Mouse (Mus musculus) heart, adult 9 months (tissue): ENCODE results near the gene Dhh.

Experiments used
- DNase-seq, 2 experiments: peaks; one replicate each; pipeline ENCODE4 v3.0.0; 2022; ENCODE audit warnings: low spot score in 2 of 2

The Dhh gene

DNA sequence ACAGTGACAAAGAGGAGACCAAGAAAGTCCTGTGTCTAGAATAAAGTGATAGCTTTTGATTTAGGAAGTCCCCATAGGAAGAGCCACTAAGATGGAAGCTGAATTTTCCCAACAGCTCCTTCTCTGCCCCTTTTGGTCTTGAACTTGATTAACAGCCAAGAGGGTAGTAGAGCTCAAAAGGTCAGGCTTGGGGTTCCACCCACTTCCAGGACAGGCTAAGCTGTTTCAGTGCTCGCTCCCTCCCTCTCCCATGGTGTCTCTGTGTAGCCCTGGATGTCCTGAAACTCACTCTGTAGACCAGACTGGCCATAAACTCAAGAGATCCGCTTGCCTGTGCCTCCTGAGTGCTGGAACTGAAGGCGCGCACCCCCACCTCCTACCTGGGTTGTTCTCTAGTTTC is 17.7 kb upstream of the Dhh start:
- no peak for DNase-seq

DNA sequence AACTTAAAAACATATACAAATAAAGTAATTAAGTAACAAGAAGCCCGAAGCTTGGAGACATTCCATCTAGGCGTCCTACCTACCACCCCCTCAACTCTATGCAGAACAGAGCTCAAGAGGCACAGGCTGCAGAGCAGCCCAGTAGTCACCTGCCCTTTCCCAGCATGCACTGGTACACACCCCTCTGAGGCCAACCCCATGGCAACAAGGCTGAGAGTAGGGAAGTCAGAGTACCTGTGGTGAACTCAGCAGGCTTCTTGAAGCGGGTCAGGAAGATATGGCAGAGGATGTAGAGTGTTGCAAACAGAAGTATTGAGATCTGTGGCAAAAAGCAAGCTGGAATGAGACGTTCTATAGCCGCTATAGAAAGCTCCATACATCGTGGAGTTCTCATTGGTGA is 16.6 kb upstream of the Dhh start:
- no peak for DNase-seq

DNA sequence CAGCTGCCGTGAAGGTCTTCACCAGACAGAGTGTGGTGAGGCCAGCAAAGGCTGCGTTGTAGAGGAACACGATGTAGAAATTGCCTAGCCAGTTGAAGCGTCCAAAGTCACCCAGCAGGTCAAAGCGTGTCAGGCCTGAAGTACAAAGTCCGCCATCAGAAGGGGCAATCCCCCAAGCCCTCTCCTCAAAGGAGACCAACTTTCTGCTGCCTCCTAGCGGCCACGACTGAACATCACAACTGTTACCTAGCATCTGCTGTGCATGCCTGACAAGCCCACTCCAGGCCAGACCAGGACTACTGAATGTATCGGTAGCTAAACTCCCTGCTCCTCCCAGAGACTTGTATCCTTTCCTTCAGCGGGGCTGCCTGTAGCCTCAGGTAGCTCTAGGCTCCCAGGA is 6.4 kb upstream of the Dhh start:
- DNase-seq, result no peak

DNA sequence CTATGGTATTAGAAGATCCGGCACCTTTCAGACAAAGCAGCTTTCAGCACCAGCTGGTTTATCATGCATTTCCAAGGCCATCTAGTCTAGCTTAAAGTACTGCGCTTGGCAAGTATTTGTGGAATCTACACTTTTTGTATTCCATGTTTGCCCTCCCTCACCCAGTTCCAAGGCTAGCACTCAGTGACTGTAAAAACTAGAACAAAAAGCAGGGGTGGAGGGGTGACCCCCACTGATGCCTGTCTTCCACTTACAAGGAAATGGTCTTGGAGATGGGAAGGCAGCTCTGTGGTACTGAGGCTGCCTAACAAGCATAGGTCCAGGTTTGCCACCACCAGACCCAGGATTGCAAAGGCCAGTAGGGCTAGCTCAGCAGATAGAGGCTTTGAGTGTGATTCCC is 4.3 kb upstream of the Dhh start:
- DNase-seq, result no peak

DNA sequence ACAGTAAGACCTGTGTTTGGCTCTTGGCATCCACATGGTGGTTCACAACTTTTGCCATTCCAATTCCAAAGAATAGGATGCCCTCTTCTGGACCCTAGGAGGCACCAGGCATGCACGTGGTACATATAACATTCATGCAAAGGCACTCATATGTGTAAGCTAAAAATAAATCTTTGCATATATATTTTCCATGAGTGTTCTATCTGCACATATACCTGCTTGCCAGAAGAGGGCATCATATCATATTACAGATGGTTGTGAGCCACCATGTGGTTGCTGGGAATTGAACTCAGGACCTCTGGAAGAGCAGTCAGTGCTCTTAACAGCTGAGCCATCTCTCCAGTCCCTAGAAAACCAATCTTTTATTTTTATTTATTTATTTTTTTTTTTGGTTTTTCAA is 3.2 kb upstream of the Dhh start:
- DNase-seq, result no peak

DNA sequence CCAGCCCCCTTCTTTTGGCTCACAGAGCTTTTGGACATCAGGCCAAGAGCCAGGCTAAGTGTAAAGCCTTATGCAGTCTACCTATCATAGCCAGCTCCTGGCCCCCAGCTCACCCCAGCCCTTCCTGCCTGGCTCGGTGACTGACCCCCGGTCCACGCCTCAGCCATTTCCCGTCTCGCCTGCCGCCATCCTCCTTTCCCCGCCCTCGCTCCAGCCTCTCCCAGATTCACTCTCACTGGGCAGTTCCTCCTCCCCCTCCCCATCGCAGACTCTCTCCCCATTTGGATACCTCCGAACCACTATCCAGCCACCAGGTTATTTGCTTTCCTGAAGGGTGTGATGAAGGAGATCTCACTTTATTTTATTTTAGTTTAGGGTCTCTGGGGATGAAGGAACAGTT is 845 bp downstream of the Dhh start:
- peak; percentile 38 to 58 for DNase-seq

DNA sequence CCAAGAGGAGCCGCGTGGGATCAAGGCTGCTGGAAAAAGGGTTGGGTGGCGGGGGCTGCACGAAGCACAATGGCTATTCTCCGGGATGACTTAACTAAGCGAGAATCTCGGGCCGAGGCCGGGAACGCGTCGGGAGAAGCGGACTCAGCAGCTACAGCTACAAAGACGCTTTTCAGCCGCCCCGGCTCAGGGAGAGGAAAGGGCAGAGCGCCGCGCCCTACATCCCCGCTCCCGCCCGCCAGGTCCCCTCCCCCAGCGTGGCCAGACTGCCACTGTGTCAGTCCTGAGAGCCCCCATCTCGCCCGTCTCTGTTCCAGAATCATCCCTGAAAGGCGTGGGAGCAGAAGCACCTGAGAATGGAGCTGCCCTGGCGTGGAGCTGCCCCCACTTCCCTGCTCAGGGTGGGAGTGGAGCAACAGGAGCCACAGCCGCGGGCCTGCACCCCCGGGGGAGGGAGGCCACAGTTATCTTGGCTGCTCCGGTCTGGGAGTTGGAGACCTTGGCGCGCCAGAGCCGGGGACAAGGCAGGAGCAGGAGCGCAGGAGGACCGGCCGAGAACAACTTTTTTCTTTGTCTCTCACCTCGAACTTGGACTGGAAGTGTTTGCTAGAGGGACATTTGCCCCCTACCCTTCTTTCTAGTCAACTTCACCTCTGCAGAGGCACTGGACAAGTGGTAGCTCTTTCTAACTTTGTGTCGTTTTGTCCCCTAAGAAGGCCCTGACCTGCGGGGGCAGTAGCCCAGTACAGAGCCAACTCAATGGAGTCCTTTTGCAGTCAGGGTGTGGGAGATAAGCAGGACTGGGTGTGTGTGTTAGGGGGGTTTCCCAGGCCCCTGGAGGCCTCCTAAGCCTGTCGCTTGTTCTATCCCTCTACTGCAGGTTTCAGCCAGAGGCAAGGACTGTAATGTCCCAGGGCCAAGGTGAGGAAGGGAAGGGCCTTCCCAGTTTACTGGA is 2.4 kb downstream of the Dhh start:
- DNase-seq, result peak in 1 of 2 experiments; percentile 31

DNA sequence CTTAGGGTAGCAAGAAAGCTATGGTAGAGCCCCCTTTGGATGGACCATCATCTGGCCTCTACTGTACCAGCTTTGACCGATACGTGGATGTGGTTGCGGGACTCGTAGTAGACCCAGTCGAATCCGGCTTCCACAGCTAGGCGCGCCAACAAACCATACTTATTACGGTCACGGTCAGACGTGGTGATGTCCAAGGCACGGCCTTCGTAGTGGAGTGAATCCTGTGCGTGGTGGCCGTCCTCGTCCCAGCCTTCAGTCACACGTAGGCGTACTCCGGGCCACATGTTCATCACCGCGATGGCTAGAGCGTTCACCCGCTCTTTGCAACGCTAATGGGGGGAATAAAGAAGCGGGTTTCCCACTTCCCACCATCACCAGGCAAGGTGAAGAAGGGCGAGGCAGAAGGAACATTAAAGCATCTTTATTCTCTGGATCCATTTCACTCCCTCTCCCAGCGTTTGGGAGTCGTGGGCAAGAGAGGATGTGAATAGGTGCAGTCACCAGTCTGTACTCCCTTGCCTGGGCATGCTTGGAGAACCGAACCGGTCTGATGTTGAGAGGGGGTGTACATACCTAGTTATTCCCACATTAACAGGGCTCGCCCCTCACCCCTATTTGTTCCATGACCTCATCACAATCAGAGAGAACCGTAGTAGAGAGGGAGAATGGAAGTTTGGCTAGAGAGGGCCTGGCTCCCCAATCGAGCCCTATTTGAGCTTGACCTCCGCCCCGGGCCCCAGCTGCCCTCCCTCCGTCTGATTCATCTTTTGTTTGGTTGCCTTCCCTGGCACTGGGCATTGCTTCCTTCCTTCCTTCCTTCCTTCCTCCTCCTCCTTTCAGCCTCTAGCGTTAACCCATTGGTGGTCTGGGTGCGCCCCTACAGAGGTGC is 3.4 kb downstream of the Dhh start:
- peak in 1 of 2 experiments; percentile 29 for DNase-seq

DNA sequence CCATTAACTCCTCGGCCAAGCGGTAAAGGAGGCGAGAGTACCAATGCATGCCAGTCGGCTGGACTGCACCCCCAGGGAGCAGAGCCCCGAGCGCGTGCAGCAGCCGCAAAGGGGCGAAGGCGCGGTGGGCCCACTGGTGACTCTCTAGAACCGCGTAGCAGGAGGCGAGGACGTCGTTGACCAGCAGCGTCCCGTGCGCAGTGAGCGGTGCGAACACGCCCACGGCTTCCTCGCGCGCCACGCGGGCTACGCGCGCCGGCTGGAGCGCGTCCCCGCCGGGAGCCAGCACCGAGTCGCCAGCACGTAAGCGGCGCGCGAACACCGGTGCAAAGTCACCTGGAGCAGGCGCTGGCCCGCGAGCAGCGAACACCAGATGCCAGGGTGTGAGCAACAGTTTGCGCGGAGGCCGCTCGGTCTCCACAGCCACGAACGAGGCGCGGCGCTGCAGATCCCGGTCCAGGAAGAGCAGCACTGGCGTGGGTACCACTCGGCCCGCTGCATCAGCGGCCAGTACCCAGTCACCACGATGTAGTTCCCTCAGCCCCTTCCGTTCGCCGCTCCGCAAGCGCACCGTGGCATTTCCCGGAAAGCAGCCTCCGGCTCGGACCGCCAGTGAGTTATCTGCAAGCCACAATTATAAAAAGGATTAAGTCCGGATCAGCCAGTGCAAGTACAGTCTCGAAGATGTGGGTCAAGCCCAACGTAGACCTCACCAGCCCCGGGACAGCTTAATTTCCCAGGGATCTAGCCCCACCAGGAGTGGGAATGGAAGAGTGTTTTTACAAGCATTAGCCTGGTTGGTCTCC is 4.2 kb downstream of the Dhh start, which contains the start of gene Rhebl1:
Rhebl1 (minus strand) TSS at position 601 of the 806 bp plus-strand sequence.
- DNase-seq, result no peak

DNA sequence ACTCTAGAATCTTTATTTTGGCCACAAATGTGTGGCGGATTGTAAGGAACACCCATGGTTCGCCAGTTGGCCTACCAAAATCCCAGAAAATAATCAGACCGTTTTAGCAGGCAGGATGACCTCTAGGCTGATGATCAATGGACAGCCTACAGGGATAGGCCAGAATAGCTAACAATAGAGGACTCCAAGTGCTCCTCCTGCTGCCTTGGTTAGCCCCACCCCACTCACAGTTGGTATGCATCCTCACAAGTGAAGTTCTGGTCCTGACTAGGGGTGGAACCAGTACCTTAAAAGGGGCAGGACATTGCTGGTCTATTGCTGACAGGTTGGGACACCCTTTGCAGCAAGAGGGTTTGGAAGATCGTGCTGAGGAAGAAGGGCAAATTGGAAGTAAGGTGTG is 5.3 kb downstream of the Dhh start:
- DNase-seq, result no peak

DNA sequence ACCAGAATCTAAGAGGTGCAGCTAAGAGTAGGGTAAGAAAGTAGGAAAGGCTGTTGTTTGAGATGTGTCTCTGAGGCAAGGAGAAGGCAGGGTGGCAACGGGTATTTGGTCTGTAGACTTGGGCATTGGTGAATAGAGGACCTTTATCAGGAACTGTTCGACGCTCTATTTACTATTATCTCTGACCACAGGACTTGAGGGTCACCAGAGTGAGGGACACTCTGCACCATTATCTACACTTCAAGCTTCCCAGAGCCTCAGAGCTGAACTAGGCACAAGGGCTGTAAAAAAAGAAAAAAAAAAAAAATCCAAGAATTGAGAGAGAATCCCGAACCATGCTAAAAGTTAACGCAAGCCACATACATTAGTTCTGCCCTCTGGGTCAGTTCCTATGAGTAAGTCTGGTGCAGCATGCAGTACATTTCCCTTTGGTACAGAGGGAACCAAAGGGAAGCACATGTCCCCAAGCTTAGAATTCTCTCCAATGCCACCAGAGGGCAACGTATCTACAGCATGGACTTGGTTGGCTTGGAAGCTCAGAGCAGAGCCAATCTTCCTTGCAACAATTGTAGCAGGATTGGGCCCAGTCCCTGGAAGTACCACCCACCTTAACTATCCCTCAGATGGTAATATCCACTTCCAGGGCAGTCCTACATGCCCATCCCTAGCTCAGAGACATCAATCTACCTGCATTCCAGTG is 6.3 kb downstream of the Dhh start:
- peak; percentile 67 to 70 for DNase-seq

DNA sequence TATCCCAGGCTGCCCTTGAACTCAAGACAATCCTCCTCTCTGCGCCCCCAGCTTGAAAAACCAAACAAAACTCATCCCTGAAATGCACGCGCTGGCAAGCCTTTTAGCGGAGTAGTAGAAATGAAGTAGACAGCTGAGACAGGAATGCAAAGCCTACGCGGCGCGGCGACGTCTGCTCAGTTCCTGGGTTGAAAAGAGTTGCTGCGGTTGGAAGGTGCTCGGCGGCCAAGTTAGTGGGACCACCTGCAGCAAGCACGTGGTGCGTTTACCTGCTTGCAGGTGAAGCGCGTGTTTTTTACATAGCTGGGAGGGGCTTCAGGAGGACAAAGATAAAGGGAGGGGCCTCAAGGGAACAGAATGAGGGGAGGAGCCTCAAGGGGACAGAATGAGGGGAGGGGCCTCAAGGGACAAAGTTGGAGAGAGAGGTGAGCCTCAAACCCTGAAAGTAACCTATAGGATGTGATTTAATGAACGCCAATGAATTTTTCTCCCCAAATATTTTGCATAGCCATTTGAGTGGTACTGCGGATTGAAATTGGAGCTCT is 7.1 kb downstream of the Dhh start:
- DNase-seq, result no peak

DNA sequence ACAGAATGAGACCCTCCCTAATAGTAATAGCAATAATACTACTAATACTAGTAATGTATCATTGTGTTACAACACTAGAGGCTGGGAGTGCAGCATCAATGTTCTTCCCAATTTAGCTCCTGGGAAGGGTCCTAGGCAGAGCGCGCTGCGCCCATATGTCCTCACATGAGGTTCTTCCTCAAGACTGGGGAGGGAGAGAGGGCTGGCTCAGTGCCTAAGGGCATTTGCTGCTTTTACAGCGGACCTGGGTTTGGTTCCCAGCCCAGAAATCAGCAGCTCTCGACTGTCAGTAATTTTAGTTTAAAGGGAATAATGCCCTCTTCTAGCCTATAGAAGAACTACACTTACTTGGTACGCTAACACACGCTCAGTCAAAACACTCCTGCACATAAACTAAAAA is 10.8 kb downstream of the Dhh start:
- DNase-seq, result no peak

DNA sequence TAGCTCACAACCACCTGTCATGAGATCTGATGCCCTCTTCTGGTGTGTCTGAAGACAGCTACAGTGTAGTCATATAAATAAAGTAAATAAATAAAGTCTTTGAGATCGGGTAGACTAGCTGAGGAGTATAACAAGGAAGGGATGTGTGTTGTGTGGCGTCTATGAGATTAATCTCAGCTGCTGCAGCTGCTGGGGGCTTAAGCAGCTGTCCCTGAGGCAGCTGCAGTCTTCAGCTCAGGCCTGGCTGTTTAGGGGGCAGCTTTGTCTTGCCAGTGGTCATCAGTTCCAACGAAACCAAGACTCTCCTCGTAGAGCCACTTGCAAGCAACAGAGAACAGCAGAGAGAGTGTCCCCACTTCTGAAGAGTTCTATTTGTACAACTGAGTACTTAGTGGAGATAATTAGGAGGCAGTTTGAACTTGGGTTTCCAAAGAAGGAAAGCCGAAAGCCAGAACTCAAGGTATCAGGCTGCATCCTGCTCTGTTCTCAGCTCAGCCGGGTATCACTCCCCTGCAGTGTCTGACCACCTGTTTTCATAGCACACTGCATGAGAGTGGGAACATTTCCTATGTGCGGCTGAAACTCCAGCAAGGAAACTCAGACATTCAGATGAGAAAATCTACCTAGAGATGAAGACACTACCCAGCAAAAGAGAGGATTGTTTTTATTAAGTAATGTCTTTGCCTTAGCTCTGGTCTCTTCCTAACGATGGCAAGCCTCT is 11.5 kb downstream of the Dhh start:
- DNase-seq, result no peak

DNA sequence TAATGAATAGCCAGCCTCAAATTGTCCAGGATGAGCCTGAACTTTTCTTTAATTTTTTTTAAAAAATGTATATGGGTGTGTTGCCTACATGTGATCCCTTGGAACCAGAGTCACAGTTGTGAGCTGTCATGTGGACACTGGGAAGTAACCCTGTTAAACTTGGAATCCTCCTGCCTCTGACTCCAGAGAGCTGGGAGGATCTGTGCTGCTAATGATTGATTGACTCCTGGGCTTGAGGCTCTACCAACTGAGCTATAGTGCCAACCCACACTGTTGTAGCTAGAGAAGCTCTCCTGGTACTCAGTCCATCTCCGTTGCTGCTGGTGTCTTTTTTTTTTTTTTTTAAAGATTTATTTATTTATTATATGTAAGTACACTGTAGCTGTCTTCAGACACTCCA is 14.2 kb downstream of the Dhh start:
- no peak for DNase-seq

DNA sequence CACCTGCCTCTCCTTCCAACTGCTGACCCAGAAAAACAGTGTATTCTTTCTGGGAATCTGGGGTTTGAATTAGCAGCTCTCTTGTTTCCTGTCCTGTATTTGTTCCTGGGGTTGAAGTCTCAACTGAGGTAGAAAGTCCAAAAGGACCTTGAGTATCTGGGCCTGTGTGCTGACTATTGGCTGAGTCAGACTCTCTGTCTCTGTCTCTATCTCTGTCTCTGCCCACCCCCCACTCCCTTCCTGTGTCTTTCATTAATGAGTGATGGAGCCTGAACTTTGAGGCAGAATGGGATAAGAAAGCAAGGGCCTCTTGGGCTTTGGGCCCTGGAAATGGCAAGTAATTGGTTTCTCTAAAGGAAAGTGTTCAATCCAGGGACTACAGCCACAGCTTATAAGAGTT is 14.7 kb downstream of the Dhh start:
- DNase-seq, result no peak

DNA sequence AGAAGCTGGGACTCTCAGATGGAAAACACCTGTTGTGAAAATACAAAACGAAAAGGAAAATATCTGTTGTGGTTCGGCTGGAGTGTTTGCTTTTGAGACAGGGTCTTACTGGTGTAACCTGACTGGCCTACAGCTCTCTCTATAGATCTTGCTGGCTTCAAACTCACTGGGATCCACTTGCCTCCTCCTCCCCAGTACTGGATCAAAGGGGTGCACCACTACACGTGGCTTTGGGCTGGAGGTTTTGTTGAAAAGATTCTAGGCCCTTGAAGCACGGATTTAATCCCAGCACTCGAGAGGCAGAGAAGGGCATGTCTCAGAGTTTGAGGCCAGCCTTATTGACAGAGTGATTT is 16.7 kb downstream of the Dhh start:
- no peak for DNase-seq

DNA sequence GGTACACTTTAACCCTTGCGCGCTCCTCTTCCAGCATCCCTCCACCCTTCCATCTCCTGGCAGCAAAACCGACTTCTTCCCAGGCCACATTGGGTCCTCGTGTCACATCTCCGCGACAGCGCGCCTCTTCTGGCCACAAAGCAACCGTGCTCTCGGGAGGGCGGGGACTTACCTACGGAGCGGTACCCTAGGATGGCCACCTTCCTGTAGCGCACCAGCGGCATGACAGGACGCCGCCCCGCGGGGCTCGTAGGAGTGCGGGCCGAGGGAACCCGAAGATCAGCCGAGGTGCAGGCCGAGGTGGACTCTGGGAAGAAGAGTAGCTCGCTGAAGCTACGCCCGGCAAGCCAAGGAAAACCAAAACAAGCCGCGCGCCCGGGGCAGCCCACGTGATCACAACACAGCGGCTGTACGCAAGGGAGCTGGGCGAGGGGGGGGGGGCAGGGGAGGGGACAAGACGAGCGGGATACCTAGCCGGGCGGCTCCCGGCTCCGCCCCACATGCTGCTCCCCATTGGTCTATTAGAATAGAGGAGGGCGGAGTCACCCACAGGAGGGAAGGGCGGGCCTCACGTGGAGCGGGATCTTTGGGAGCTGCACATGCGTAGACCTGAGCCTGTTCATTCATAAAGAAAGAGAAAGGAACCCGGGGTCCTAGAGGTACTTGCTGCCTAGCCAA is 17.2 kb downstream of the Dhh start:
- peak; percentile 93 for DNase-seq

DNA sequence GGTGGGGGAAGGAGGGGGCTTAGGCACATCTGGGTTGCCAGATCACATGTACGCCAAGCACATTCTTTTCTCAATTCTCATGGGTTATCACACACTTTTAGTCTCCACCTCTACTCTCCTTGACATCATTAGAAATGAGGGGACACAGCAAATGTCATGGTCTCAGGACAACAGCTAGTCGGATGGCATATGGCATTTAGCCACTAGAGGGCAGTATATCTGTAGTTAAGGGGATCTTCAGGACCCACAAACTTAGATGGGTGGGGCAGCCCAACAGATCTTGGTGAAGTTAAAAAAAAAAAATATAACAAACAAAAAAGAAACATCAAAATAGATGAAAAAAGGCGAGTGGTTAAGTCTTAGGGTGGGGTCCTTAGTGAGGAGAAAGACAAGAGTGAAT is 21.0 kb downstream of the Dhh start:
- peak in 1 of 2 experiments; percentile 77 for DNase-seq
